Mouse (Mus musculus) myocyte (in vitro differentiated cells): ENCODE data around the gene Ahnak.

Experiments
- MAX ChIP-seq: IDR thresholded peaks from one replicate; pipeline ENCODE4 v1.6.1; 2011; ENCODE audit warnings: low read depth, mild to moderate bottlenecking, control low read depth
- POLR2A ChIP-seq: IDR thresholded peaks from one replicate; pipeline ENCODE4 v1.6.1; 2011; ENCODE audit warnings: low read depth, mild to moderate bottlenecking, control low read depth, moderate library complexity; ENCODE audit not compliant: insufficient read length
- TCF12 ChIP-seq: IDR thresholded peaks from one replicate; pipeline ENCODE4 v1.6.1; 2011; ENCODE audit warnings: mild to moderate bottlenecking, control low read depth; ENCODE audit not compliant: poor library complexity, insufficient read depth, severe bottlenecking
- USF1 ChIP-seq: IDR thresholded peaks from one replicate; pipeline ENCODE4 v1.6.1; 2011; ENCODE audit warnings: low read depth, mild to moderate bottlenecking, control low read depth, moderate library complexity

DNA sequence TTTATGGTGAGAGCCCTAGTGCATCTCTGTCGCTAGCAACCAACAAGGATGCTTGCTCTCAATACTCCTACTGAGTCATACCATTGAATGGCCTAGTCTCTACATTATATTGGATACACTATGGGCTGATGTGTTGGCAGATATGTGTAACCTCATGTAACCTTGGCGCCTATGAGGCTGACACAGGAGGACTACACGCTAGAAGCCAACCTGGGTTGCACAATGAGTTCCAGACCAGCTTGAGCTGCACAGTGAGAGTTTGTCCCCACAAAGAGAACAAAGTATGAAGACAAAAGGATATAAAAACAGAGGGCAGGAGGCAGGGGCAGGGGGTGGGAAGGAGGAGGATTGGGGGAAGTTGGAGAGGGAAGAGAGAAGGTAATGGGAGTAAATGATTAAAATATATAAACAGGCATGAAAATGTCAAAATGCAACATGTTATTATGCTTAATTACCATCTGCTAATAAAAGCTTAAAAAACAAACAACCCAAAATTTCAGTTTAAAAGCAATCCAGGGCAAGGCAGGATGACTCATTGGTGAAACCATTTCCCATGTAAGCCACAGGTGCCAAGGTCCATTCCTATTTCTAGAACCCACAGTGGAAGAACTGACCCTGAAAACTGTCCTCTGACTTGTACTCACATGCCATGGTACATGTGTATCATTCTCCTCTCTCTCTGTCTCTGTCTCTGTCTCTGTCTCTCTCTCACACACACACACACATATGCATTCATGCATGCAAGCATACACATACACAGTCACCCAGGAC, 130.8 kb downstream of the Ahnak start:
- no peak for TF ChIP-seq MAX
- TF ChIP-seq POLR2A, result no peak
- TF ChIP-seq USF1, result no peak
- no peak for TF ChIP-seq TCF12
